In genomic region chr7:137851061-137851460, GRCm38 (mm10) we compare ENCODE assay signal across 16 mouse cellular contexts.
DNase-seq lines count a peak whose midpoint lies in the region; TF ChIP-seq lines count a peak whose summit lies in the region.
"Had no signal": no experiment of that assay in that cellular context is flagged by ENCODE, and none has a peak within 500 bp of the region (broad histone marks: within the 10 kb centered on the region; RNA-seq: fewer than 3 reads in every experiment).

No protein-coding gene starts in this region.

- peak; percentile 51 for DNase-seq in brain, embryonic 14.5 days (ENCODE audit: low read depth)
- DNase-seq in embryo, embryonic 11 days: peak; percentile 31
- peak; percentile 66 for DNase-seq in forelimb bud, embryonic 11.5 days (ENCODE audit: low read depth, low spot score)
- DNase-seq in retina, postnatal 1 day: peak; percentile 87
- DNase-seq in left cerebral cortex, adult 11 months (ENCODE audit: low spot score): no peak
- DNase-seq in adipocyte (ENCODE audit: low spot score): no peak
- no peak for DNase-seq in lung, adult 18-20 months
- DNase-seq: adrenal gland, postnatal 14 days; B cell, adult 2 months; cerebellum, adult 18-20 months; cerebellum, postnatal 10 days; heart, postnatal 14 days; kidney, adult 18-20 months; kidney, postnatal 25 days; lung, postnatal 4 days; right cerebral cortex, postnatal 25 days had no signal

- no peak for TF ChIP-seq CTCF in brain, embryonic 14.5 days (IDR thresholded peaks at IDR 0.05; ENCODE audit: borderline replicate concordance, extremely low read depth, insufficient read depth, insufficient read length)

- TF ChIP-seq POLR2A in brain, embryonic 14.5 days (IDR thresholded peaks at IDR 0.05; ENCODE audit: borderline replicate concordance, extremely low read depth, insufficient read depth, insufficient read length, poor library complexity, severe bottlenecking): no peak

Comparison
In these comparisons a context has a peak if more than half of its experiments do, and no peak if none do; other contexts are left out.
1. DNase-seq: peak in brain, embryonic 14.5 days (single experiment), embryo, embryonic 11 days (single experiment), forelimb bud, embryonic 11.5 days (single experiment) and retina, postnatal 1 day (single experiment); none in left cerebral cortex, adult 11 months (single experiment), adipocyte (single experiment) and lung, adult 18-20 months (0 of 2).